Mouse (Mus musculus) gastrocnemius, adult 8-10 months (tissue): ENCODE data around the gene Sirt4. TPM values are rescaled to one million over a fixed set of nuclear protein-coding genes. Genes with fewer than 3 reads are reported as not detected.

Experiments used
- DNase-seq, 2 experiments: peaks; one replicate each; pipeline ENCODE4 v3.0.0; 2022; ENCODE audit warnings: low spot score in 2 of 2
- total RNA-seq, 4 experiments: library from RNA; stranded (reverse); gene quantifications; 2 replicates each; pipeline ENCODE4 v1.2.4; 2022

The Sirt4 gene
- total RNA-seq, 4 experiments from 2014 or later, result 7.2 to 13.5 (median 9.4) TPM

DNA sequence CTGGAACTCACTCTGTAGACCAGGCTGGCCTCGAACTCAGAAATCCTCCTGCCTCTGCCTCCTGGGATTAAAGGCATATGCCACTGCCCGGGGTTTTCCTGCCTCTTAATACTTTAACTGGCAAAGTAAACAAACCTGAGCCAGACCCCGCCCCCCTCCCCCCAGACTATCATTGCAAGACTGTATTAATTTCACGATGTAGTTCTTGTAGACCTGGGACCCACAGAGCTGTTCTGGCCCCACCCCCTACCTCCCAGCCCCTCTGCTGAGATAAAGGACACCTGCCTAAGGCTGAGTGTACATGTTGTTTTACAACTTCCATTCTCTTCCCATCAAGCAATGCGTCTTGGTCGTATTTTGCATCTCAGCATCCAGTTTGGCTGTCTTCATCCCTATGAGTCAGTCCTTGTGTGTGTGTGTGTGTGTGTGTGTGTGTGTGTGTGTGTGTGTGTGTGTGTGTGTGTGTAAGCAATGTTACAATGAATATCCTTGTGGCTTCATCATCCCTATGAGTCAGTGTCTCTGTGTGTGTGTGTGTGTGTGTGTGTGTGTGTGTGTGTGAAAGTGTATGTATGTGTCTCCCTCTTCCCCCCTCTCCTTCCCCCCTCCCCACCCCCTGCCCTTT, 8.3 kb upstream of the Sirt4 start:
- no peak for DNase-seq

- DNase-seq, result peak; percentile 79 to 82
Measured at GRCm38 (mm10) chr5:115491771-115492322, 7.3 kb upstream of the Sirt4 start.

DNA sequence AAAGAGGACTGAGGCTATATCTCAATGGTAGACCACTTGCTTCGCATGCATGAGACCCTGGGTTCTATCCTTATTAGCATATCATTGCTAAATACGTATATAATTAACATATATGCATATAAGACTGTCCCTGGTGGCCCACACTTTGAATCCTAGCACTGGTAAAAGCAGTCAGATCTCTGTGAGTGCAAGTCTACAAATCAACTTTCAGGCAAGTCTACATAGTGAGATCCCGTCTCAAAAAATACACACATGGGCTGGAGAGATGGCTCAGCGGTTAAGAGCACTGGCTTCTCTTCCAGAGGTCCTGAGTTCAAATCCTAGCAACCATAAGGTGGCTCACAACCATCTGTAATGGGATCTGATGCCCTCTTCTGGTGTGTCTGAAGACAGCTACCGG, 6.6 kb upstream of the Sirt4 start:
- no peak for DNase-seq

DNA sequence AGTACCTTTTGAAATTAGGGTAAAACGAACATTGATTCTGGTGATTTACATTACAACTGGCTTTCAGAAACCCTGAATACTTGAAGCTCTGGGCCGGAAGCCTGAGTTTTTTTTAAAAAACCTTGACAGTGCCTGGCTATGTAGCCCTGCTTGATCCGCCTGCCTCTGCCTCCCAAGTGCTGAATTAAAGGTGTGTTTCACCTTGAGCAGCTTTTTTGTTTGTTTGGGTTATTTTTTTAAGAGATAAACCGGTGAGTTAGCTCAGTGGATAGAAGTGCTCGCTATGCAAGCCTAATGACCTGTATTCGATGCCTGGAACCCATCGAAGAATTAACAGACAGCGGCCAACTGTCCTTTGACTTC, 6.1 kb upstream of the Sirt4 start:
- no peak for DNase-seq

DNA sequence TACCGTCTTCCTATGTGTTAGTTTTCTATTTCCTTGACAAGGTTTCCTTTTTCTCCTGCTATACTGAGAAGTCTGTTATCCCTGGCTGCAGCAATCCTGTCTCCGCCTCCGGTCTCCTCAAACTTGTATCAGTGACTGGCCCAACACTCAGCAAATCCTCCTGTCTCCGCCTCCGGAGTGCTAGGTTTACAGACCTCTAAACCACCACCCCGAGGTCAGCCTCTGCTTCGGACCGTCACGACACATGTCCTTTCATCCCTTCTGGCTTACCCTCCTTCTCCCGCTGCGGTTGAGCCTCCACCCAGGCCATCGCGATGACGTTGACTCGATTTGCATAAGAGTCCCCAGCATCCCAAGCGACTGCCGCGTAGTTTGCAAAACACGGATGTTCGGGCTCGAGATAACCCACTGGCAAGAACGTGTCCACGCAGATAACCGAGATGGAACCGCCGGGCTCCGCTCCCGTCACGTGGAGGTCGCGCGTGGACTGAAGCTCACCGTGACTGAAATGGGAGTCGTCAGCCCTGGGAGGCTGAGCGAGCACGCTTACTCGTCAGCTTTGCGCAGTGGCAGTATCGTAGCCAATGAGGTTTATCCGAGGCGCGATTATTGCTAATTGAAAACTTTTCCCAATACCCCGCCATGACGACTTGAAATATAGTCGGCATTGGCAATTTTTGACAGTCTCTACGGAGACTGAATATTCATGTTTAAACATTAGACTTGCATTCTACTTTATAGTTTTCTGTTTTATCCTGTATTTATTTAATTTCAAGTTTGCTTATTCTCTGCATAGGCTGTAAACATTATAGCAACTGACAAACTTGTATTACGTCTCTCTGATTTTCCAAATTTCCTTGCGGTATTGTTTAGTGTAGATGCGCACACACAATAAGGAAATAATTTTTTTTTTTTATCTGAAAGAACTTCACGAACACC, 5.4 kb upstream of the Sirt4 start:
- peak; percentile 84 to 89 for DNase-seq

DNA sequence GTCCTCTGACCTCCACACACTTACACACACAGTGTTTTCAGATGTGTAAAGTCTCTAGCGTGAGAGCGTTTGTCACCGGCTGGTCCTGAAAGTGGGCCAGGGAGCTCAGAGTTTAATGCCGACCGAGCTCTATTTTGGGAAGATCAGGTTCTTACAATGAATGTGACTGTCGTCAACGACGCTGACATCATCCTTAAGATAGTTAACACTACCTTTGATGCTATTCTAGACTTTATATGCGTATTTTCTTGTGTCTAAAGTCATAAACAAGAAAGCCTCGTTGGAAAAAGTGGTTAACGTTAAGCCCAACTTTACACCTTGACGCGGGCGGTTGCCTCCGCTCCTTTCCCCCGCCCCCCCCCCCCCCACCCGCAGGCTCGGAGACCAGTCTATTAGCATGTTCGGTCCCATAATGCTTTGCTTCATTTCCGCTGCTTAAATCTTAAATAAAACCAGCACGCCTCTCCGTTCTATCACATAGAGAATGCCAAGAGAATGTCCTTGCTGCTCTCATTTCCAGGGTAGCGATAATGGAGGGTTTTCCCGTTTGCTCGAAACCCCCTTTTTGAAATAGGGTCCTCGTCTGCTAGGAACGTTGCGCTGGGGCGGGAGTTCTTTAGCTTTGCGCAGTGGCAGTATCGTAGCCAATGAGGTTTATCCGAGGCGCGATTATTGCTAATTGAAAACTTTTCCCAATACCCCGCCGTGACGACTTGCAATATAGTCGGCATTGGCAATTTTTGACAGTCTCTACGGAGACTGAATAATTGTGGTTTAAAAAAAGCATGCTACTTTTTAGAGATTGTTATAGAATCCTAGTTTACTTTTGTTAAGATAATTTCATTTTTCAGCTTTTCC, 4.5 kb upstream of the Sirt4 start:
- peak; percentile 67 to 70 for DNase-seq

GRCm38 (mm10) chr5:115487942-115488580, 3.5 kb upstream of the Sirt4 start:
- DNase-seq, result no peak

- no peak for DNase-seq
Measured at GRCm38 (mm10) chr5:115487353-115487752, 2.8 kb upstream of the Sirt4 start.

DNA sequence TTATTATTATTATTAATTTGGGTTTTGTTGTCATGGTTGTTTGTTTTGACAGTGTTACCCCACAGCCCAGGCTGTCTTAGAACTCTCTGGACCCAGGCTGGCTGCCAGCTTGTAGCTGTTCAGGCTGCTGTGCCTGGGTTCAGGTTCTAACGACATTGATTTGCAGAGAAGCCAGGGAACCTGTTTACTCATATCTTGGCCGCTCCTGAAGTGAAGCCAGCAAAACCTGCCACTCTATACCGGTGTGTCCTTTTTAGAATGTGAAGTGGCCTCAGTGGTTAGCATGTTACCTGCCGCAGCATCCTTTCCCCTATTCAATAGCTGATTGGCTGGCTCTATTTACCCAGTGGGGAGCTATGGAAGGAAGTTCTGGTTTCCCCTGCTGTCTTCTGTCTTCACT, 2.2 kb upstream of the Sirt4 start:
- no peak for DNase-seq

DNA sequence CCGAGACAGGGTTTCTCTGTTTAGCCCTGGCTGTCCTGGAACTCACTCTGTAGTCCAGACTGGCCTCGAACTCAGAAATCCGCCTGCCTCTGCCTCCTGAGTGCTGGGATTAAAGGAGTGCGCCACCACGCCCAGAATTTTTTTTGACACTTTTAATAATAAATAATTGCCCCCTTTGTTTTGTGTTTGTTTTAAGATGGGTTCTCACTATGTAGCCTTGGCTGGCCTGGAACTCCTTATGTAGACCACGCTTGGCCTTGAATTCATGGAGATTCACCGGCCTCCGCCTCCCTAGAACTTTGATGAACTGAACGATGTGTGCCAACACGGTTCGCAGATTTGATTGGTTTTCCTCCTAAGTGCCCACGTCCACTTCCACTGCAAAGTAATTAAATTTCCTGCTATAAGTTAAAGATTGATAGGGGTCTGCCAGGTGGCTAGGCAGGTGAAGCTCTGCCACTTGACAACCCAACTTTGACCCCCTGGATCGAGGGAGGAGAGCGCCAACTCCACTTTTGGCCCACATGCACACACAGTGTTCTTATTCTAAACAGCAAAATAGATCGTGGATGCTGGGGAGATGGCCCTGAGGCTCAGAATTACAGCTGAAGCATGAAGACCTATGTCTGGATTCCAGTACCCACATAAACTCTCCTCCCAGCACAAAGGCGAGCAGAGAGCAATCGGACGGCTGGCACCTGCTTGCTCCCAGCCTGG, 1.1 kb upstream of the Sirt4 start:
- DNase-seq, result no peak

- DNase-seq, result no peak
Measured at GRCm38 (mm10) chr5:115484996-115485395, 471 bp upstream of the Sirt4 start.

- no peak for DNase-seq
Measured at GRCm38 (mm10) chr5:115483385-115483784, 1.1 kb downstream of the Sirt4 start.

- no peak for DNase-seq
Measured at GRCm38 (mm10) chr5:115482390-115483265, 1.9 kb downstream of the Sirt4 start.

DNA sequence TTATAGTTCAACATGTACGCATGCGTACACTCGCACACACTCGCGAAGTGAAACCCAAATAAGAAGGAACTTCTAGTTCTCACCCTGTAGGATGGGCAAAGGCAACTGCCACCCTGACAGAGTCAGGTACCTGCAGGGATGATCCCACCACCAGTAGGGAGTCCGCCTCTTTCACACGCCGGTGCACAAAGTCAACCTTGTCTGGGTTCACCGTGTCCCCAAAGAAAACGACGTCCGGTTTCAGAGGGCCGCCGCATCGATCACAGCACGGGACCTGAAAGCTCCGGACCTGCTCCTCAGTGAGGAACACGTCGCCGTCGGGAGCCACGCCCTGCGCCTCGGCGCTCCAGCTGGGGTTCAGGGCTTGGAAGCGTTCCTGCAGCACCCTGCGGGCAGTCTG, 4.4 kb downstream of the Sirt4 start:
- no peak for DNase-seq

- no peak for DNase-seq
Measured at GRCm38 (mm10) chr5:115479561-115479960, 5.0 kb downstream of the Sirt4 start.

- DNase-seq, result no peak
Measured at GRCm38 (mm10) chr5:115476107-115476727, 8.3 kb downstream of the Sirt4 start.

GRCm38 (mm10) chr5:115475337-115476106, 9.0 kb downstream of the Sirt4 start:
- no peak for DNase-seq

- DNase-seq, result no peak
Measured at GRCm38 (mm10) chr5:115474174-115474828, 10.2 kb downstream of the Sirt4 start.
